Mouse (Mus musculus) forebrain, embryonic 12.5 days (tissue): Measurements from ENCODE around the gene Paqr5. TPM values are rescaled to one million over a fixed set of nuclear protein-coding genes. Genes with fewer than 3 reads are reported as not detected.

Experiments
- ATAC-seq: fragments of 200-750 bp; cut with Nextera tagmentation; 2 replicates; pipeline ENCODE4 v1.8.0; 2017; ENCODE audit warnings: moderate TSS enrichment; ENCODE audit not compliant: low FRiP score
- H3K27ac ChIP-seq: fragments of 300-500 bp; sonication (generic); 2 replicates; pipeline ENCODE4 v1.5.1; 2016; ENCODE audit warnings: mild to moderate bottlenecking
- H3K27me3 ChIP-seq: fragments of 300-500 bp; sonication (generic); 2 replicates; pipeline ENCODE4 v1.6.1; 2016; ENCODE audit warnings: mild to moderate bottlenecking
- H3K36me3 ChIP-seq: fragments of 300-500 bp; sonication (generic); replicated peaks from 2 replicates; pipeline ENCODE4 v1.6.1; 2016; ENCODE audit warnings: mild to moderate bottlenecking
- H3K4me1 ChIP-seq: fragments of 300-500 bp; sonication (generic); 2 replicates; pipeline ENCODE4 v1.6.1; 2016
- H3K4me2 ChIP-seq: fragments of 300-500 bp; sonication (generic); 2 replicates; pipeline ENCODE4 v1.6.1; 2016; ENCODE audit warnings: mild to moderate bottlenecking, moderate library complexity
- H3K4me3 ChIP-seq: fragments of 300-500 bp; sonication (generic); replicated peaks from 2 replicates; pipeline ENCODE4 v1.5.1; 2016; ENCODE audit warnings: mild to moderate bottlenecking
- H3K9ac ChIP-seq: fragments of 300-500 bp; sonication (generic); 2 replicates; pipeline ENCODE4 v1.6.1; 2016; ENCODE audit warnings: mild to moderate bottlenecking
- H3K9me3 ChIP-seq: fragments of 300-500 bp; sonication (generic); 2 replicates; pipeline ENCODE4 v1.6.1; 2016
- WGBS: fragments of 180-500 bp; shearing (Covaris S2); methylation state at CpG from one replicate; pipeline ENCODE4 v1.1.7; 2016; 5-methylcytosine and 5-hydroxymethylcytosine counted together
- polyA plus RNA-seq: library from polyadenylated mRNA; unstranded; fragments of >200 nt; fragmentation: Nextera tagmentation; extraction: Ambion mirVana; gene quantifications from 2 replicates; pipeline ENCODE4 v1.2.1, GENCODE M21; 2016

The Paqr5 gene
- polyA plus RNA-seq, 1 experiment from 2014 or later, result 0.47 TPM

DNA sequence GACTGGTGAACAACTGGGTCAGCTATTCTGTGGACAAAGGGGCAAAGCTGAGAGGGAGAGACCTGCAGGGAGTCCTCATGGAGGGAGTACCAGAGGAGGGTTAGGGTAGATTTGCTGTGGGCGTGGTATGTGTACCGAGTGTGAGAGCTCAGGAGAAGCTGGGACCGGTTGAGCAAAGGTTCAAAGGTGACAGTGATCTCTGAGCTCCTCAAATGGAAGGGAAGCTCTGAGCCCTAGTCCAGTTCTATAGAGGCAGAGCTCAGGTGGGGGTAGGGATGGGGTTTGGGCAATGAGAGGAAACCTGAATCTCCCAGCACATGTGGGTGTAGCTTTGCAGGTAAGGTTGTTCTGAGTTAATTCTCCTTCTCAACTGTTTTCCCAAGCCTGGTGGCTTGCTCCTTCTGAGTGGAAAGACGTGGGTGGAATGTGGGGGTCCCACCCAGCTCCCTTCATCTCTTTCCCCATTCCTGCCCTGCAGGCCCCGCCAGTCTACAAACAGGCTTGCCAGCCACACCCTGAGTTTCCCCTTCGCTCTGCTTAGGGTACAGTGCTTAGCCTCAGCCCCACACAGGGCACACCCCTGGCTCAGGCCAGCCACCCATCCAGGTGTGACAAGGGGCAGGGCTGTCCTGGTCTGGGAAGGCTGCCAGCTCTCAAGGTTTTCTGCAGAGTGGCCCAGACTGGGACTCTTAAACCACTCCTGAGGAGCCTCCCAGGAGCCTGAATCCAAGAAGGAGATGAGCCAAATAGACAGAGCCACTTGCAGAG, 26.8 kb downstream of the Paqr5 start:
- no peak overlapping the region for H3K27ac ChIP-seq
- 0 out of 2 replicates have a peak, but pooled peaks cover 5% of the 10 kb centered on the region for H3K27me3 ChIP-seq
- no peak for ATAC-seq
- WGBS, result 89% methylated on average over 6 of the region's 6 CpGs
- no peaks in the 10 kb centered on the region for H3K9me3 ChIP-seq
- H3K4me1 ChIP-seq, result peaks cover 21% of the 10 kb centered on the region
- H3K4me3 ChIP-seq, result no peak overlapping the region
- H3K4me2 ChIP-seq, result no peak overlapping the region
- no peak overlapping the region for H3K9ac ChIP-seq
- no peaks in the 10 kb centered on the region for H3K36me3 ChIP-seq

- WGBS, result 57% methylated on average over 6 of the region's 6 CpGs
- 0 out of 2 replicates have a peak, but pooled peaks cover 5% of the 10 kb centered on the region for H3K27me3 ChIP-seq
- peaks cover 5% of the 10 kb centered on the region for H3K4me1 ChIP-seq
- H3K9me3 ChIP-seq, result no peaks in the 10 kb centered on the region
- H3K4me3 ChIP-seq, result no peak overlapping the region
- no peak overlapping the region for H3K27ac ChIP-seq
- ATAC-seq, result no peak
- no peaks in the 10 kb centered on the region for H3K36me3 ChIP-seq
- H3K4me2 ChIP-seq, result no peak overlapping the region
- no peak overlapping the region for H3K9ac ChIP-seq
These were observed 28.8 kb downstream of the Paqr5 start for GRCm38 (mm10) chr9:61997860-61998259.

GRCm38 (mm10) chr9:61991158-61991557, 35.5 kb downstream of the Paqr5 start:
- no peak for ATAC-seq
- Histone ChIP-seq H3K4me3 (no peak overlapping the region), H3K4me1 (no peaks in the 10 kb centered on the region; the same call in 1 of the 2 replicates), H3K27me3 (0 out of 2 replicates have a peak, but pooled peaks cover 3% of the 10 kb centered on the region), H3K9me3 (no peaks in the 10 kb centered on the region), H3K27ac (no peak overlapping the region), H3K36me3 (no peaks in the 10 kb centered on the region), H3K9ac (no peak overlapping the region), H3K4me2 (no peak overlapping the region)
- WGBS, result 70% methylated on average over 4 of the region's 4 CpGs

- H3K27me3 ChIP-seq, result 0 out of 2 replicates have a peak, but pooled peaks cover 3% of the 10 kb centered on the region
- WGBS, result 48% methylated on average over 3 of the region's 3 CpGs
- H3K27ac ChIP-seq, result no peak overlapping the region
- no peak overlapping the region for H3K4me3 ChIP-seq
- no peaks in the 10 kb centered on the region; the same call in 1 of the 2 replicates for H3K4me1 ChIP-seq
- no peaks in the 10 kb centered on the region for H3K36me3 ChIP-seq
- ATAC-seq, result no peak
- no peak overlapping the region for H3K4me2 ChIP-seq
- H3K9me3 ChIP-seq, result no peaks in the 10 kb centered on the region
- H3K9ac ChIP-seq, result no peak overlapping the region
These were observed 35.9 kb downstream of the Paqr5 start for GRCm38 (mm10) chr9:61990738-61991137.

DNA sequence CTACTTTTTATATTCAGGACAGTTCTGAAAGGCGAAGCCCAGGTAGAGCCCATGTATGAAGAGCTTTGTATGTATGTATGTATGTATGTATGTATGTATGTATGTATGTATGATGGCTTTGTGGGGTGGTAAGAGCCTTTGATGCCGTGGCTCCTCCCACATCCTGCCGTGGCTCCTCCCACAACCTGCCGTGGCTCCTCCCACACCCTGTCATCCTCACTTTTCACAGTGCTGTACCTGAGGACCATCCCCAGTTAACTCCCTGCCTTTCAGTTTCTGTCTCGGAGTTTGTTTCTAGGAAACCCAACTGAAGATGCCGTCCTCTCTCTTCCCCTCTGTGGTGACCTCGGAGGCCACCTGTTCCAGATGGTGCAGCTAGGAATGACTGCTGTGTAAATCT, 40.6 kb downstream of the Paqr5 start:
- H3K27ac ChIP-seq, result no peak overlapping the region
- H3K4me1 ChIP-seq, result 0 out of 2 replicates have a peak, but pooled peaks cover 4% of the 10 kb centered on the region
- H3K9ac ChIP-seq, result no peak overlapping the region
- WGBS, result 87% methylated on average over 7 of the region's 7 CpGs
- H3K27me3 ChIP-seq, result 0 out of 2 replicates have a peak, but pooled peaks cover 3% of the 10 kb centered on the region
- ATAC-seq, result no peak
- no peak overlapping the region for H3K4me2 ChIP-seq
- H3K4me3 ChIP-seq, result no peak overlapping the region
- H3K9me3 ChIP-seq, result no peaks in the 10 kb centered on the region
- no peaks in the 10 kb centered on the region for H3K36me3 ChIP-seq

DNA sequence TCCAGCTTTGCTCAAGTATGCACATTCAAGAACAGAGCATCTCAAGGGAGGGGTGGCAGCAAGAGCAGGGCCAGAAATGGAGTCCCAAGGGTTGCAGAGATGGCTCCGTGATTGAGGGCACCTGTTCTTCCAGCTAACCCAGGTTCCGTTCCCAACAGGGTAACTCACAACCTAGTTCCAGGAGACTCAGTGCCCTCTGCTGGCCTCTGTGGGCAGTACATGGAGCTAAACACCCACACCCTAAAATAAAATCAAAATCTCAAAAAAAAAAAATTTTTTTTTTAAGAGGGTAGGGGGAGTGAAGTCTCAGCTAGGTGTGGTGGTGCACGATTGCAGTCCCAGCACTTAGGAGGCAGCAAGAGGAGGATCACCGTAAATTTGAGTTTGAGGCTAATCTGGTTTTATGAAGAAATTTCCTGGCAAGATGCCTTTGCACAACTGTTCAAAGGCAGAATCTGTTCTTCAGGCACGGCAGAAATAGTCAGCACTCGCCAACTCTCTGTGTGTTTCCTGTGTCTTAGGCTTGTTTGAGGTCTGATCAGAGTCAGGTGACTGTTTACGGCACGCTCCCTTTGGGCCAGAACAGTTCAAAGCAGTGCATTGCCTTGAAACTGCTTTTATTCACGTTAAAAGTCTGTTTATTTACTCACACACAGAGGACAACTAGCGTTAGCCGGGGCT, 41.3 kb downstream of the Paqr5 start:
- no peaks in the 10 kb centered on the region for H3K36me3 ChIP-seq
- H3K9me3 ChIP-seq, result no peaks in the 10 kb centered on the region
- no peak overlapping the region for H3K4me3 ChIP-seq
- H3K27me3 ChIP-seq, result 0 out of 2 replicates have a peak, but pooled peaks cover 3% of the 10 kb centered on the region
- no peak overlapping the region for H3K4me2 ChIP-seq
- H3K9ac ChIP-seq, result no peak overlapping the region
- WGBS, result 69% methylated on average over 11 of the region's 11 CpGs
- H3K27ac ChIP-seq, result no peak overlapping the region
- 0 out of 2 replicates have a peak, but pooled peaks cover 4% of the 10 kb centered on the region for H3K4me1 ChIP-seq
- ATAC-seq, result no peak

DNA sequence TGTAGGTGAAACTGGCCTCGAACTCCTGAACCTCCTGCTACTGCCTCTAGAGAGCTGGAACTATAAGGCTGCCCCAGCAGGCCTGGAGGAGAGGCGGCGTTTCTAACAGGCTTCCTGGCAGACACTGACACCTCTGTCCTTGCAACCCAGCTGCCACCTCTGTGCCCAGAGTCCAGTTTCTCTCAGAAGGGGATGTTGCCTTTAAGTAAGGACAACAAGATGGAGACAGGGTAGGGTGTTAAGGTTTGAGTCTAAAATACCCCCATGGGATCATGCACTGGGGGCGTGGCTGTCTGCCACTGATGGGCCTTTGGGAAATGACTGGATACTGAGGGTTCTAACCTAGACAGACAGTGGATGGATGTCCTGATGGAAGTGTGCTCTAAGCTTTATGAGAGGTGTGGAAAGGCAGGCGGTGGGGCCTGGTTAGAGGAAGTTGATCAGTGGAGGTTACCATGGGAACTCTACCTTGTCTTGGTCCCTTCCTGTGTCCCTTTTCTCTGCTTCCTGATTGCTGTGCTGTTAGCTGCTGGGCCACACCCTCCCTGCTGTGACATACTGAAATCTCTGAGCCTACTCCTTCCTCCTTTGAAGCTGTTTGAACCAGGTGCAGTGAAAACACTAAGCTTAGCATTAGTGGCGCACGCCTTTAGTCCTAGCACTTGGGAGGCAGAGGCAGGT, 43.6 kb downstream of the Paqr5 start:
- 84% methylated on average over 7 of the region's 7 CpGs for WGBS
- 0 out of 2 replicates have a peak, but pooled peaks cover 4% of the 10 kb centered on the region for H3K4me1 ChIP-seq
- no peak overlapping the region for H3K4me3 ChIP-seq
- H3K27me3 ChIP-seq, result 0 out of 2 replicates have a peak, but pooled peaks cover 2% of the 10 kb centered on the region
- no peak overlapping the region for H3K9ac ChIP-seq
- no peaks in the 10 kb centered on the region for H3K9me3 ChIP-seq
- H3K27ac ChIP-seq, result no peak overlapping the region
- no peak overlapping the region for H3K4me2 ChIP-seq
- ATAC-seq, result no peak
- H3K36me3 ChIP-seq, result no peaks in the 10 kb centered on the region

DNA sequence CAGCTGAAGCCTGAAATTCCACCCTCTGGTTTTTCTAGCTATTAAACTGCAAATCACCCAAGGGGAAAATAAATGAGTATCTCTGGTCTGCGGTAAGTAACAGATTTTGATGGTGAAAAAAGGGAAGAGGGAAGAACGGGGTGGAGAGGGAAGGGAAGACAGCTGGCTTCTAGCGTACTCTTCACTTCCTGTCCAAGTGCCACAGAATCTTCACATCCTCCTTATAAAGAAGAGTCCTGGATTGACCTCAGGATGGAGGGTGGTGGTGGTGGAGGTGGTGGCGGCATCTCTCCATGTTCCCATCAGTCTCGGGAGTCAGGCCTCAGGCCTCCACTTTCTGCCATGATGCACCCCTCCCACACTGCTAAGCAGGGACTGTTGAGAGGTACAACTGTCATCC, 44.8 kb downstream of the Paqr5 start:
- no peak for ATAC-seq
- H3K27ac ChIP-seq, result no peak overlapping the region

GRCm38 (mm10) chr9:61979983-61980382, 46.7 kb downstream of the Paqr5 start:
- WGBS, result 73% methylated on average over 2 of the region's 2 CpGs
- no peak for ATAC-seq
- H3K4me1 ChIP-seq, result 0 out of 2 replicates have a peak, but pooled peaks cover 4% of the 10 kb centered on the region
- H3K4me2 ChIP-seq, result no peak overlapping the region
- no peak overlapping the region for H3K4me3 ChIP-seq
- no peaks in the 10 kb centered on the region for H3K36me3 ChIP-seq
- H3K27ac ChIP-seq, result no peak overlapping the region
- H3K27me3 ChIP-seq, result 0 out of 2 replicates have a peak, but pooled peaks cover 4% of the 10 kb centered on the region
- no peak overlapping the region for H3K9ac ChIP-seq
- no peaks in the 10 kb centered on the region for H3K9me3 ChIP-seq

More for the DNA sequence above, 44.8 kb downstream of the Paqr5 start:
- Histone ChIP-seq H3K9me3 (no peaks in the 10 kb centered on the region), H3K4me1 (0 out of 2 replicates have a peak, but pooled peaks cover 4% of the 10 kb centered on the region), H3K27me3 (no peaks in the 10 kb centered on the region), H3K36me3 (no peaks in the 10 kb centered on the region), H3K9ac (no peak overlapping the region), H3K4me2 (no peak overlapping the region), H3K4me3 (no peak overlapping the region)
- 84% methylated on average over 5 of the region's 5 CpGs for WGBS

DNA sequence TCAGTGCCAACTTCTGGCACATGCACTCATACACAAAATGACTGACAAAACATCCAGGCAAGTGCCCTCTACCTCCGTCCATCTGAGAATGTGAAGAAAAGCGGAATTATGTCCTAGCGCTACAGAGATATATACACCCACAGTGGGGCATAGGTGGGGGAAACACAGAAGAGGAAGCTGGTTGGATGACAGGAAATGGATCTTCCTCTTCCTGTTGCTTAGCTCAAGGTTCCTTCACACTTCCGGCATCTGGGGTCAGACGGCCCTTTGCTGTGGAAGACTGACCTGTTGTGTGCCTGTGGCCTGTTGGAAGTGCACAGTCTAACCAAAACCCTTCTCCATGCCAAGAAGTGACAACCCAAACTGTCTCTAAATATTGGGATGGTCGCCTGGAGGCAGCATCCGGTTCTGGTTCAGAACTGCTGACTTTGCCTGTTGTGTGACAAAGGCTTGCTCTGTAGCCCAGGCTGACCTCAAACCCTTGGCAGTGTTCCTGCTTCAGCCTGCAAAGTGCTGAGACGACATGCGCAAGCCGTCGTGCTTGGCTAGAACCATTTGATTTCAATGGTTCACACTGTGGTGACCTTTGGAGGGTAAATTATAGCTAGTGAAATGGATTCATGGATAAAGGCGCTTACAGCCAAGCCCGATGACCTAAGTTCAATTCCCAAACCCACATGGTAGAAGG, 49.3 kb downstream of the Paqr5 start:
- WGBS, result 93% methylated on average over 13 of the region's 13 CpGs
- H3K27me3 ChIP-seq, result 0 out of 2 replicates have a peak, but pooled peaks cover 4% of the 10 kb centered on the region
- no peaks in the 10 kb centered on the region for H3K36me3 ChIP-seq

DNA sequence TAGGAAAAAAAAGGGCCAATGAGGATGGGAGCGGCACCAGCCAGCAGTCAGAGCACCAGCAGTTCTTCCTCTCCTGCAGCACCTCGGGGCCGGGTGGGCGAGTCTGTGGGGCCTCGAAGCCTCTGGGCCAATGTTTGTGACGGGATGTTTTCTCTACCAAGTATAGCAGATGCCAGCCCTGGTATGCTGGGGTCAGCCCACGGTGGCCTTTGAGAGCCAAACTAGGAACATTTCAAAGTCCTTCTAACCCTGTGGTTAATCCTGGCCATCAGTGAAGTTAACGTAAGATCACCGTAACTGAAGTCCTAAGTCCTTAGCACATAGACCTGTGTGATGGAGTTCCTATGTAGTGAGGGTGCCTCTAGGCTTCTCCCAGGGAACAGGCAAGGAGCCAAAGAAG, 54.6 kb downstream of the Paqr5 start:
- 55% methylated on average over 9 of the region's 9 CpGs for WGBS
- 0 out of 2 replicates have a peak, but pooled peaks cover 4% of the 10 kb centered on the region for H3K27me3 ChIP-seq
- no peak for ATAC-seq
- H3K4me2 ChIP-seq, result no peak overlapping the region
- no peak overlapping the region for H3K27ac ChIP-seq
- H3K36me3 ChIP-seq, result no peaks in the 10 kb centered on the region
- H3K4me1 ChIP-seq, result peaks cover 5% of the 10 kb centered on the region
- H3K9ac ChIP-seq, result no peak overlapping the region
- no peak overlapping the region for H3K4me3 ChIP-seq
- no peaks in the 10 kb centered on the region for H3K9me3 ChIP-seq

More for the DNA sequence above, 49.3 kb downstream of the Paqr5 start:
- ATAC-seq, result no peak
- no peak overlapping the region for H3K4me2 ChIP-seq
- no peaks in the 10 kb centered on the region for H3K9me3 ChIP-seq
- no peak overlapping the region for H3K4me3 ChIP-seq
- H3K27ac ChIP-seq, result no peak overlapping the region
- H3K4me1 ChIP-seq, result 0 out of 2 replicates have a peak, but pooled peaks cover 4% of the 10 kb centered on the region
- H3K9ac ChIP-seq, result no peak overlapping the region
